Mouse (Mus musculus) forebrain, embryonic 11.5 days (tissue): ENCODE results near the gene Cdk6. TPM values are rescaled to one million over a fixed set of nuclear protein-coding genes. Genes with fewer than 3 reads are reported as not detected.

Experiments
- ATAC-seq: fragments of 200-750 bp; cut with Nextera tagmentation; replicated peaks from 2 replicates; pipeline ENCODE4 v1.8.0; 2017; ENCODE audit warnings: moderate TSS enrichment; ENCODE audit not compliant: low FRiP score
- DNase-seq: peaks from one replicate; pipeline ENCODE4 v3.0.0-alpha.2; 2017; ENCODE audit warnings: low spot score
- H3K27ac ChIP-seq: fragments of 300-500 bp; sonication (generic); 2 replicates; pipeline ENCODE4 v1.5.1; 2014; ENCODE audit warnings: low read depth, low read length
- H3K27me3 ChIP-seq: fragments of 300-500 bp; sonication (generic); 2 replicates; pipeline ENCODE4 v1.6.1; 2014; ENCODE audit warnings: mild to moderate bottlenecking, low read length, mixed read lengths; ENCODE audit not compliant: control insufficient read depth, insufficient read depth
- H3K36me3 ChIP-seq: fragments of 300-500 bp; sonication (generic); 2 replicates; pipeline ENCODE4 v1.6.1; 2014; ENCODE audit warnings: mild to moderate bottlenecking, low read length, moderate library complexity, mixed read lengths; ENCODE audit not compliant: control insufficient read depth, insufficient read depth
- H3K4me1 ChIP-seq: fragments of 300-500 bp; sonication (generic); replicated peaks from 2 replicates; pipeline ENCODE4 v1.6.1; 2014; ENCODE audit warnings: low read length, mixed read lengths; ENCODE audit not compliant: control insufficient read depth, insufficient read depth
- H3K4me2 ChIP-seq: fragments of 300-500 bp; sonication (generic); 2 replicates; pipeline ENCODE4 v1.6.1; 2014; ENCODE audit warnings: low read depth, mild to moderate bottlenecking, low read length, moderate library complexity, mixed read lengths; ENCODE audit not compliant: severe bottlenecking
- H3K4me3 ChIP-seq: fragments of 300-500 bp; sonication (generic); 2 replicates; pipeline ENCODE4 v1.5.1; 2014; ENCODE audit warnings: low read depth, low read length
- H3K9ac ChIP-seq: fragments of 300-500 bp; sonication (generic); 2 replicates; pipeline ENCODE4 v1.6.1; 2014; ENCODE audit warnings: low read length
- H3K9me3 ChIP-seq: fragments of 300-500 bp; sonication (generic); 2 replicates; pipeline ENCODE4 v1.6.1; 2016; ENCODE audit warnings: low read length, mixed read lengths; ENCODE audit not compliant: control insufficient read depth
- WGBS: fragments of 180-500 bp; shearing (Covaris S2); extraction: QIAGEN DNeasy Blood & Tissue Kit; methylation state at CpG from one replicate; pipeline ENCODE4 v1.1.7; 2014; 5-methylcytosine and 5-hydroxymethylcytosine counted together
- polyA plus RNA-seq: library from polyadenylated mRNA; unstranded; fragments of >200 nt; fragmentation: Nextera tagmentation; extraction: Ambion mirVana; gene quantifications from 2 replicates; pipeline ENCODE4 v1.2.1, GENCODE M21; 2014

Cdk6 gene
- polyA plus RNA-seq, 1 experiment from 2014 or later: 21.3 TPM

- H3K4me3 ChIP-seq: no peak overlapping the region
- WGBS: 90% methylated on average over 5 of the region's 5 CpGs
- H3K4me2 ChIP-seq: no peak overlapping the region
- ATAC-seq (no peak), DNase-seq (no peak)
- H3K9me3 ChIP-seq: no peaks in the 10 kb centered on the region
- H3K27ac ChIP-seq: no peak overlapping the region
- H3K27me3 ChIP-seq: no peaks in the 10 kb centered on the region
- no peaks in the 10 kb centered on the region for H3K4me1 ChIP-seq
- no peaks in the 10 kb centered on the region for H3K36me3 ChIP-seq
- H3K9ac ChIP-seq: no peak overlapping the region
These were observed 156.2 kb downstream of the Cdk6 start for GRCm38 (mm10) chr5:3497505-3497925.

DNA sequence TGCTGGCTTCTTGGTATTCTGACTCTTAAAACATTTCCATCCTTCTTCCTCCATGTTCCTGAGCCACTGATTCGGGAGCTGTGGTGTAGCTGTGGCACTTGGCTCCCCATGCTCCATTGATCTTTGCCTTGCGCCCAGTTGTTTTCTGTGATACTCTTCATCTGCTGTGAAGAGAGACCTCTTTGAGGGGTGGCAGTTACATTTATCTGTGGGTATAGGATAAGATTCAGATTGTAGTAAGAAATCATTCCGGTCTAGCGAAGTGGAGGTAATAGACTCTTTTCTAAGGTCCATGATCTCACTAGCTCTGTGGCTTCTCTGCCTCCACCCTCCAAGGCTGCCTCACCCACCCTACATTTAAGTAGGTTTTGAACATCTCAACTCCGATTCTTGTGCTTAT lies 159.0 kb downstream of the Cdk6 start:
- no peak for DNase-seq
- H3K36me3 ChIP-seq: no peaks in the 10 kb centered on the region
- no peak overlapping the region for H3K4me2 ChIP-seq
- 87% methylated on average over 5 of the region's 5 CpGs for WGBS
- no peak overlapping the region for H3K9ac ChIP-seq
- no peak overlapping the region for H3K4me3 ChIP-seq
- no peak for ATAC-seq
- H3K27me3 ChIP-seq: no peaks in the 10 kb centered on the region
- H3K4me1 ChIP-seq: no peaks in the 10 kb centered on the region
- no peak overlapping the region for H3K27ac ChIP-seq
- no peaks in the 10 kb centered on the region for H3K9me3 ChIP-seq

- no peak for ATAC-seq
- H3K4me1 ChIP-seq: no peaks in the 10 kb centered on the region
- DNase-seq: no peak
- no peaks in the 10 kb centered on the region for H3K9me3 ChIP-seq
- no peak overlapping the region for H3K4me2 ChIP-seq
- WGBS: 77% methylated on average over 8 of the region's 8 CpGs
- no peak overlapping the region for H3K27ac ChIP-seq
- no peak overlapping the region for H3K9ac ChIP-seq
- no peak overlapping the region for H3K4me3 ChIP-seq
- H3K27me3 ChIP-seq: no peaks in the 10 kb centered on the region
- H3K36me3 ChIP-seq: no peaks in the 10 kb centered on the region
These were observed 159.8 kb downstream of the Cdk6 start for GRCm38 (mm10) chr5:3500957-3501563.

- H3K4me3 ChIP-seq: no peak overlapping the region
- H3K9ac ChIP-seq: no peak overlapping the region
- H3K9me3 ChIP-seq: no peaks in the 10 kb centered on the region
- DNase-seq (no peak), ATAC-seq (no peak)
- 59% methylated on average over 8 of the region's 8 CpGs for WGBS
- no peaks in the 10 kb centered on the region for H3K27me3 ChIP-seq
- H3K36me3 ChIP-seq: no peaks in the 10 kb centered on the region
- H3K27ac ChIP-seq: no peak overlapping the region
- H3K4me1 ChIP-seq: no peaks in the 10 kb centered on the region
- no peak overlapping the region for H3K4me2 ChIP-seq
These were observed 160.3 kb downstream of the Cdk6 start for GRCm38 (mm10) chr5:3501564-3502001.

DNA sequence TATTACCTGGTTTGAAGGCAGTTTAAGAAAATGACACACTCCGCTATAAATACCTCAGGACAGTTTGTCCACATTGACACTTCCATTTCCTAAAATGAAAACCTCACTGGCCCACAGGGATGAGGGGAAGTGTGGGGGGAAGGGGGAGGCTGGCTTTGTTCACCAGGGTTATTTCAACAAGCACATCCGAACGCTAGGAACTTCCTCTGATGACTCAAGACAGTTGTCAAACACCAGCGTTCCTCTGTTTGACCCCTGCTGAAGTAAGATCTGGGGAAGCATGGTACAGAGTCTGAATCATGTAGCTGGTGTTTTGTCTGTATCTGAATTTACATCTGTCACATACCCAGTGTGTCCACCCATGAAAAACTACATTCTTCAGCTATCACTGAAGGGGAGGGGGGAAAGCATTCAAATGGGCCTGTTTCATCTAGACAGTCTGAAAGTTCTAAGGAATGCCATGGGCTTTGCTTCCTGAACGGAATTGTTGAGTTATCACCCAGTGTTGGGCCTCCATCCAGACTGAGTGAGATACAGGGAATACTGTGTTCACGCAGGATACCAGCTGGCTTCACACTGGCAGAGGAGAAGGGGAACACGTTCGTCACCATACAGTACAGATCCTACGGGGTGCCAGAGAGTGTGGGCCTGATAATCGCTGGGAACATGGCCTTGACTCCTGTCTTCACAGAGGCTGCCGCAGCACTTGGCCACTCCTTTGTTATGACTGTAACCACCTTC lies 161.5 kb downstream of the Cdk6 start:
- H3K9me3 ChIP-seq: no peaks in the 10 kb centered on the region
- ATAC-seq (no peak), DNase-seq (no peak)
- H3K4me3 ChIP-seq: no peak overlapping the region
- no peak overlapping the region for H3K9ac ChIP-seq
- H3K36me3 ChIP-seq: no peaks in the 10 kb centered on the region
- 80% methylated on average over 11 of the region's 11 CpGs for WGBS
- no peak overlapping the region for H3K27ac ChIP-seq
- no peaks in the 10 kb centered on the region for H3K27me3 ChIP-seq
- no peak overlapping the region for H3K4me2 ChIP-seq
- H3K4me1 ChIP-seq: no peaks in the 10 kb centered on the region

GRCm38 (mm10) chr5:3503373-3503772 lies 162.1 kb downstream of the Cdk6 start:
- 87% methylated on average over 4 of the region's 4 CpGs for WGBS

DNA sequence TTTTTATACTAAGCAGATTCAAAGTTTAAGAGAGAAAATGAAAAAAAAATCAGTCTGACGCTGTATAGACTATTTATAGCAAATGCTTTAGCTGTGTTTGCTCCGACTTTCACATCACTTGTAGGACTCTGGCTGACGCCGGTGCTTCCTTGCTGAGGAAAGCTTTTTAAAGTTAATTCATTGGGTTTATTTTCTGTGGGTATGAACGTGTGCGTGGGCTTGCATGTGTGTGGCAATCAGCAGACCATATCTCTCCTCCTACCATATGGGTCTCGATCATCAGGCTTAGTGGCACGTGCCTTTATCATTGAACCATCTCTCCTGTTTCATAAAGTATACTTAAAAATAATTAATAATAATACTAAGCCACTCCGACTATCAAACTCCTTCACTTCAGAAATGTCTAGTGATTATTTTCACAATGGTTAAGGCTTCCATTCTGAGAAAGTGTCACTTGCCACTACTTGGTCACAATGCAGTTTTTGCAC lies 162.6 kb downstream of the Cdk6 start:
- DNase-seq (no peak), ATAC-seq (no peak)
- Histone ChIP-seq H3K27me3 (no peaks in the 10 kb centered on the region), H3K36me3 (no peaks in the 10 kb centered on the region), H3K4me1 (no peaks in the 10 kb centered on the region), H3K9me3 (no peaks in the 10 kb centered on the region), H3K9ac (no peak overlapping the region), H3K4me3 (no peak overlapping the region), H3K4me2 (no peak overlapping the region), H3K27ac (no peak overlapping the region)
- 90% methylated on average over 9 of the region's 9 CpGs for WGBS

More at GRCm38 (mm10) chr5:3503373-3503772, 162.1 kb downstream of the Cdk6 start:
- H3K4me3 ChIP-seq: no peak overlapping the region
- no peak for ATAC-seq
- H3K36me3 ChIP-seq: no peaks in the 10 kb centered on the region
- no peaks in the 10 kb centered on the region for H3K27me3 ChIP-seq
- no peak overlapping the region for H3K27ac ChIP-seq
- no peaks in the 10 kb centered on the region for H3K4me1 ChIP-seq
- H3K4me2 ChIP-seq: no peak overlapping the region
- H3K9ac ChIP-seq: no peak overlapping the region
- DNase-seq: no peak
- H3K9me3 ChIP-seq: no peaks in the 10 kb centered on the region

DNA sequence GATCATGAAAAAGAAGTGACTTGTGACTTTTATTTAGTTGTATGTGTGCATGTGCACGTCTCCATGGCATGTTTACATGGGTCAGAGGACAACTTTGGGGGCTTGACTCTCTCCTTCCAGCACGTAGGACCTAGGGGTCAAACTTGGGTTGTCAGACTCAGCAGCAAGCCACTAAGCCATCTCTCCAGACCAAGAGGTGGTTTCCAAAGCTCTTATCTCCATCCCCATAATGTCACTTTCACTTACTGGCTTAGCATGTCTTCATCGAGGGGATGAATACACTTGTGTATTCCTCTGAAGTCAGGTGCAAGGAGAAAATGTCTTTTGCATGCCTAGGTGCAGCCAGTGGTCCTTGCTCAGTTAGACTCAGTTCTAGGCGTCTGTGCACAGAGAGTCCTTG lies 163.2 kb downstream of the Cdk6 start:
- DNase-seq (no peak), ATAC-seq (no peak)
- no peak overlapping the region for H3K4me3 ChIP-seq
- H3K9ac ChIP-seq: no peak overlapping the region
- no peaks in the 10 kb centered on the region for H3K27me3 ChIP-seq
- WGBS: 88% methylated on average over 4 of the region's 4 CpGs
- no peaks in the 10 kb centered on the region for H3K4me1 ChIP-seq
- no peak overlapping the region for H3K27ac ChIP-seq
- H3K36me3 ChIP-seq: no peaks in the 10 kb centered on the region
- H3K4me2 ChIP-seq: no peak overlapping the region
- H3K9me3 ChIP-seq: no peaks in the 10 kb centered on the region

DNA sequence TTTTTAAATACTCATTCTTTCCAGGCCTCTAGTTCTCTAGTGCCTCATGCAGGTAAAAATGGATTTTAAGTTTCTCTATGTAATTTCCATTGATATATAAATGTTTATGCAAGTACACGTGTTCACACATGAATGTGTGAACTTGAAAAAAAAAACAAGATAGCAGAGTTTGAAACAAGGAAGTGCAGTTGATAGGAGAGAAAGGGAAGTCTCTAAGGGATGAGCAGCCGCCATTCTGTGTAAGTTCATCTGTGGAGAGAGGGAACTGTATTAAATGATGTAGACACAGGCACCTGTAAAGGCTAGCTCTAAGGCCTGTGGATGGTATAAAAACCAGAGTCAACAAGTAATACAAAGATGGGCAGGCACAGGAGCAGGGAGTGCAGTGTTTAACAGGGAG lies 164.3 kb downstream of the Cdk6 start:
- no peaks in the 10 kb centered on the region for H3K4me1 ChIP-seq
- H3K27ac ChIP-seq: no peak overlapping the region
- ATAC-seq: no peak
- H3K9me3 ChIP-seq: no peaks in the 10 kb centered on the region
- WGBS: 79% methylated on average over 2 of the region's 2 CpGs
- H3K27me3 ChIP-seq: no peaks in the 10 kb centered on the region
- no peak overlapping the region for H3K9ac ChIP-seq
- DNase-seq: no peak
- H3K4me2 ChIP-seq: no peak overlapping the region
- no peaks in the 10 kb centered on the region for H3K36me3 ChIP-seq
- H3K4me3 ChIP-seq: no peak overlapping the region
